Mouse (Mus musculus) gastrocnemius, adult 8-10 months (tissue): ENCODE data around the gene Trim43c. TPM values are rescaled to one million over a fixed set of nuclear protein-coding genes. Genes with fewer than 3 reads are reported as not detected.
"Not testable (repeated sequence)": the region's sequence is repeated elsewhere in the genome, so short reads cannot be mapped to it uniquely, and the experiment has no call there.

Experiments used
- DNase-seq, 2 experiments: peaks; one replicate each; pipeline ENCODE4 v3.0.0; 2022; ENCODE audit warnings: low spot score in 2 of 2
- total RNA-seq, 4 experiments: library from RNA; stranded (reverse); gene quantifications; 2 replicates each; pipeline ENCODE4 v1.2.4; 2022

The Trim43c gene
- total RNA-seq = not detected

GRCm38 (mm10) chr9:88838864-88839263 is at the start of gene Trim43c:
Gene Trim43c, plus strand, starts transcription at chr9:88839164.
- DNase-seq = not testable (repeated sequence)

GRCm38 (mm10) chr9:88853072-88853471 is 14.1 kb downstream of the Trim43c start:
- DNase-seq = not testable (repeated sequence)

DNA sequence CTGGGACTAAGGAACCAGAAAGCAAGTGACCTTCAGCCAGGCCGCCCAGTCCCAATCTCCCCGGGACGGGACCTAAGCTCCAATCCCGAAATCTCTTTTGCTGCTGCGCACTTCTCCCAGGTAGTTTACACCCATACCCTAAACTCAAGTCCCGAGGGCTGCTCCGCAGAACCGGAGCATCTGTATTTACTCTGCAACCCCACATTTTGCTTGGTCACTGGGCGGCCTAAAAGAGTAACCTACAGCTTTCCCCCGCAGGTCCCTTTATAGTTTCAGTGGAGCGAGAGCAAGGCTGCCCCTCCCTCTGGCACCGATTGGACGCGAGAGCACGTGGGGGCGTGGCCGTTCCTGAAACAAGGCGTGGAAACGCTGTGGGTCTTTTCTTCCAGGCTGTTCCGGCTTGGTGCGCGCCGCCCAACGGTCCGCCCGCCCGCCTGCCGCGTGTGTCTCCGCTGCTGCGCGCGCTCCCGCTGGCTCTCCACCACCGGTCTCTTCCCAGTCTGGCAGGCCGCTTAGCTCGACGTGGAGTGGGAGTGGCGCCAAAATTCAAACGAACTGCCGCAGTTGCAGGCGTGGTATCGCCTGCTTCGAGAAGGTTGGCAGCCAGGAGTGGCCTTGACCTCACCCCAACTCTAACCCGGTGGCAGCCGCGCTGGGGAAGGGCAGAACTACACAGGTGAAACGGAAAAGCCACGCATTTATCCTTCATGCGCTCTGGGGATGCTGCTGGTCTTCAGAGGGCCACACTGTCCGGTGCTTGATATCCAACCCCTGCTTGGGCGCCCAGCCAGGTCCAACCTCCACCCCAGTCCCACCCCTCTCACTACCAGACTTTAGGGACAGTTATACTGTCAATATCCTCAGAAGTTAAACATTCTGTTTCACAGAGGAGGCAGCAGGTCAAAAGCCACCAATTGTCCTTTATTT is 19.9 kb downstream of the Trim43c start:
- peak; percentile 68 to 87 for DNase-seq

Other genes starting within 250 kb of the Trim43c start
- gene Mthfsl, start 118.9 kb upstream of the Trim43c start, total RNA-seq = 10 to 100 TPM; 11.6 to 13.9 (median 12.9) TPM
- not detected for gene Bcl2a1d, start 107.2 kb upstream of the Trim43c start, total RNA-seq
- gene Bcl2a1a, start 117.7 kb downstream of the Trim43c start, total RNA-seq = not detected